Mouse (Mus musculus) splenic B cell, adult 2 months (primary cell): ENCODE measurements around the gene Ppfibp2.
A peak's percentile ranks its signal among the peaks of the same experiment; 100 is the strongest.

Source experiments
- DNase-seq: peaks from one replicate; pipeline ENCODE4 v3.0.0-alpha.2; 2011; ENCODE audit warnings: low read depth, low spot score
- H3K27me3 ChIP-seq: 2 replicates; pipeline ENCODE4 v1.6.1; 2012; ENCODE audit warnings: mild to moderate bottlenecking, low read length, moderate library complexity, mixed read lengths; ENCODE audit not compliant: control insufficient read depth, poor library complexity, insufficient read depth, severe bottlenecking
- H3K36me3 ChIP-seq: 2 replicates; pipeline ENCODE4 v1.6.1; 2012; ENCODE audit warnings: mild to moderate bottlenecking, low read length, moderate library complexity, mixed read lengths; ENCODE audit not compliant: control insufficient read depth, poor library complexity, insufficient read depth, severe bottlenecking

Gene Ppfibp2

DNA sequence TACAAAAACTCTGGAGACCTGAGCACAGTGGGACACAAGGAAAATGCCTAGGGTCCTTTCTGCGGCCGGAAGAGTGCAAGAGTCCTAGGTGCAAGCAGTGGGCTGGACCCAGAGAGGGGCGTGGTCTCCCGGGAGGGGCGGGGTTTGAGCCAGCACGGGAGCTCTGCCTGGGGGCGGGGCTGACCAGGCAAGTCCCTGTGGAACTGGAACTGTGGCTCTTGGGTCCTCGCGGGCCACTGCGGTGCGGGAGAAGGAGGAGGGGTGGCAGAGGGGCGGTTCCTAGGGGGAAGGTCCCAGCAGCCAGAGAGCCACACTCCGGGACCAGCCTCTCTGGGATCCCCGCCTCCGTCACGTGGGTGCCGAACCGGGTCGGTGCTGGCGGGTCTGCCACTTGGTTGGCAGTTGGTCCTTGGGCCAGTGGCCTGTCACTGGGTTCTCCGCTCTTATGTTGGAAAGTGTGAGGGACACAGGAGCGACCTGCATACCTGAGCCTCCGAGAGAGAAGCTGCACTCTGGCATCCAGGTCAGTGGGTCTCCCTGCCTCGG is at the start of gene Ppfibp2:
Gene Ppfibp2, plus strand, starts transcription at position 351 of the 546 bp plus-strand sequence.
- Histone ChIP-seq H3K36me3 (no peaks in the 10 kb centered on the region), H3K27me3 (no peaks in the 10 kb centered on the region)
- DNase-seq, result peak; percentile 89

DNA sequence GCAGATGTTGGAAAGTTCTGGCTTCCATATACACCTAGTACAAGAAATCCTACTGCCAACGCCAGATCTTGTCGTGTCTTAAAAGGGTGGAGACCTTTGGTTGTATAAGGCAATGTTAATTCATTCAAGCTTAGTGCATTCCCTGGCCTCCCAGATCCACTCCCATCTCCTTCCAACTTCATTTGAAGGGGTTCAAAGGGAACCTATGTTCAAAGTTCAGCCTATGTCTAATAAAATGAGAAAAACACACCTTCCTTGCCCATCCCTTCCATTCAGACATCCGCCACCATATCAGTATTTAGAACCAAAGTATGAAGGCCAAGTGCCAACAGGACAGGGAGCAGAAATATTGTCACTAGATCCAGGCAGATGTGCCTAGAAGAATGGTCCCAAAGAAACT is 47.1 kb upstream of the Ppfibp2 start:
- no peak for DNase-seq
- no peaks in the 10 kb centered on the region for H3K36me3 ChIP-seq
- H3K27me3 ChIP-seq, result no peaks in the 10 kb centered on the region

DNA sequence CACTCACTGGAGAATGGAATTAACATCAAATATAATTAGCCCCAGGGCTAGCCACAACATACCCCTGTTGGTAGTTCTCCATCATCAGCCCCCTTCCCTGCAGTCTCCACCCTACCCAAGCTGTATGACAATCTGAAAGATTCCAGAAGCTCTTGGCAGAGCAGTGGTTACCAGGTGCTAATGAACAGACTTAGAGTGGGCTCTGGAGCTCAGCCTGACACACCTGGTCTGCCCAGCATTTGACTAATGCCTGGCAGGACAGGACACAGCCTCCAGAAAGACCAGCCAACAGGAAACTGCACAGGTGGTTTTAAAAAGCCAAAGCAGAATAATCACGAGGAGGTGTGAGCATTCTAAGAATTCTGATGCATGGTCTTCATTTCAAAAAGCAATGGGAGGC is 41.5 kb upstream of the Ppfibp2 start:
- Histone ChIP-seq H3K36me3 (no peaks in the 10 kb centered on the region), H3K27me3 (no peaks in the 10 kb centered on the region)
- DNase-seq, result no peak

DNA sequence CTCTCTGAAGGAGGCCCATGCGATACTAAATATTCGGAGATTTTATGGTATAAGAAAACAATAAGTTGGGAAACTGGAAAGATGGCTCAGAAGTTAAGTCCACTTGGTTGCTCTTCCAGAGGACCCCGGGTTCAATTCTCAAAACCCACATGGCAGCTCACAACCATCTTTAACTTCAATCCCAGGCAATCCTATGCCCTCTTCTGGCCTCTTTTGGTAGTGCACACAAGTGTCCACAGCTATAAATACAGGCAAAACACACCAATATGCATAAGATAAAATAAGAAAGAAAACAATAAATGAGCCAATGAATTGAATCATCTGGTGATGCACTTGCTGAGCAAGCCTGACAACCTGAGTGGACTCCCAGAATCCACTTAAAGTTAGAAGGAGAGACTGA is 39.1 kb upstream of the Ppfibp2 start:
- no peaks in the 10 kb centered on the region for H3K36me3 ChIP-seq
- no peaks in the 10 kb centered on the region for H3K27me3 ChIP-seq
- DNase-seq, result peak; percentile 25

DNA sequence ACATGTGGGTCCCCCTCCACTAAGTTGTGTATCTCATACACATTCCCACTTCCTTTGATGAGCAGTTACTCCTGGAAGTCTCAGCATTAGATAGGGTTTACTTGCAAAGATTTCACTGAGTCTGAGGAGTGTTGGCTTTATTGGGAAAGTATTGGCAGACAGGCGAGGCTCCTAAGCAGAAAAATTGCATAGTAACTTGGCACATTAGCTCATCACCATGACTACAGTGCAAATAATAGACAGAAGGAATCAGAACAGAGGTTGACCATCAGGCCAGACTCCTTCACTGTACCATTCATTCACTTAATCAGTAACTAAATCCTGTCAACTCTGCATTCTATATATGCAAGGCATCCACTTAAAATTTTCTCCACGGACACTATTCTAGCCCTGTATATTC is 34.3 kb upstream of the Ppfibp2 start:
- no peaks in the 10 kb centered on the region for H3K27me3 ChIP-seq
- DNase-seq, result no peak
- no peaks in the 10 kb centered on the region for H3K36me3 ChIP-seq

DNA sequence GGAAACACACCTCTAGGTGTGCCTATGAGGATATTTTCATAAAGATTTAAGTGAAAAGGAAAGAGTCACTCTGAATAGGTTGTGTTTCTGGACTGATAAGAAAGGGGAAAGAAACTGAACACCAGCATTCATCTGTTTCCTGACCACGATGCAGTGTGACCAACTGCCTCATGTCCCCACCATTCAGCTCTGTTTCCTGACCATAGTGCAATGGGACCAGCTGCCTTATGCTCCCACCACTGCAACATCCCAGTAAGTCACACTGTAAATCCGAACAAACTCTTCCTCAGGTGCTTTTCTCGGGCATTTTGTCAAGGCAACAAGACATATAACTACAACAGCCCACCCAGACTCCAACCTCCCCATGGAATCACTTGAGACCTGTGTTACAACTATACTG is 33.4 kb upstream of the Ppfibp2 start:
- Histone ChIP-seq H3K36me3 (no peaks in the 10 kb centered on the region), H3K27me3 (no peaks in the 10 kb centered on the region)
- no peak for DNase-seq

DNA sequence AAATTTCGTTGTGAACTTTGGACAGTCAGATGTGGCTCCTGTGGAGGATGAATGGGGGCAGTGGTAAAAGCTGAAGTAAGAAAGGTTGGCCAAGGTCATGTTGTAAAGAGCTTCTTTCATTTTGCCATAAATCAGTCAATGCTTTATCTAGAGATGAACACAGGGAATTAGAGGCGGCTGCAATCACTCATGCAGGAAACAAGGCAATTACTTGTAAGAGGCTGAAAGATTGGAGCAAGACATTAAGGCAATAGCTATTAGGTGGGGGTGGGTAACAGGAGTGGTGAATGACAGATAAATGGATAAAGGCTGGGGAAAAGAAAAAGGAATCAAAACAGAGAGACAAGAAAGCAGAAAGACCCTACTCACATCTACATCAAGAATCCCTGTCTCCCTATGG is 31.3 kb upstream of the Ppfibp2 start:
- no peaks in the 10 kb centered on the region for H3K36me3 ChIP-seq
- no peaks in the 10 kb centered on the region for H3K27me3 ChIP-seq
- DNase-seq, result no peak

DNA sequence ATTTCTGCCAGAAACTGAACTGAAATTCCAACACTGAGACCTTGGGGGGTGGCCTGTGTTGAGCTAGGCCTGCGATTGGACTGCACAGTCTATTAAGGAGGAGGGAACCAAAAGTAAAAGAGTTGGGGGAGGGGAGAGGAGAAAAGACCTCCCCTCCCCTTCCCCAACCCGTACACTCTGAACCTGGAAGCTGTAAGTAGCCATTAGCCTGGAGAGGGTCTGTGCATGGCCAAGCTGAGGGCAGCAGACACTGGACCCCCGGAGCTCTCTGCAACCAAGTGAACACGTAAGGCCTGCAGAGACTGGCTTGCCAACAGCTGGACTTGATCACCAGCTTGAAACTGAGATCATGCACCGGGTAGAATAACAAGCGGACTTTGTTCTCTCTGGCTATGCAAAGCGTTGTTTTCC is 27.7 kb upstream of the Ppfibp2 start, which contains the start of gene Olfml1:
Gene Olfml1, plus strand, starts transcription at position 186 of the 411 bp plus-strand sequence.
- H3K27me3 ChIP-seq, result no peaks in the 10 kb centered on the region
- no peak for DNase-seq
- no peaks in the 10 kb centered on the region for H3K36me3 ChIP-seq

DNA sequence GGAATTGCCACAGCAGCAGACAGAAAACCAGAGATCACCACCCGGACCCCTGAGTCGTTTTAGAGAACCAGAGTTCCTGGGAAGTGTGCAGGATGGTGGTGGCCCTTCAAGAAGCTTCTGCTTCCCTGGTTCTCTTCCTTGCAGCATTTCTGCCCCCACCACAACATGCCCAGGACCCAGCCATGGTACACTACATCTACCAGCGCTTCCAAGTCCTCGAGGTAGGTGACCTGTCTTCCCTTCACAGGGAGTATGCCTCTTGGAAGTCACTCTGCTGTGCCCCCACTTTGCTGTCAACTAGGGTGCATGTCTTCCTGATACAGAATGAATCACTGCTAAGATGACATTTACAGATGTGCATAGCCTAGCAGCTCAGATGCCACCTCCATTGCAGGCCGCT is 27.3 kb upstream of the Ppfibp2 start:
- no peaks in the 10 kb centered on the region for H3K27me3 ChIP-seq
- no peaks in the 10 kb centered on the region for H3K36me3 ChIP-seq
- no peak for DNase-seq

DNA sequence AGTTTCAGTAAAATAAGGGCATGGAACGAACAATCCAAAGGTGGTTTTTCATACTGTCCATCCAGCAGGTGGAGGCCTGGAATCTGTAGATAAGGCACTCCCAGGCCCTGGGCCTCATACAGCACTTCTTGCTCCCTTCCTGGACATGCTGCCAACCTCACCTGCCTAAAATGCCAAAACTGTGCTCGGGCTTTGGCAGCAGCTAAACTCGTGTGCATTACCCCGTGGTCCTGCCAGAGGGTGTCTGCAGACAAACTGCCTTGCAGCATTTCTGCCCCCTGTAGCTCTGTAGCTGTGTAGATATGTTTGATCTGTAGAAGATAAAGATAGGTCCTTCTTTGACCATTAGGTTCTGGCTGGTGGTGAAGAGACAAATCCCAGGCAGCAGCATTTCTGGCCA is 26.0 kb upstream of the Ppfibp2 start:
- H3K36me3 ChIP-seq, result no peaks in the 10 kb centered on the region
- no peaks in the 10 kb centered on the region for H3K27me3 ChIP-seq
- DNase-seq, result no peak

DNA sequence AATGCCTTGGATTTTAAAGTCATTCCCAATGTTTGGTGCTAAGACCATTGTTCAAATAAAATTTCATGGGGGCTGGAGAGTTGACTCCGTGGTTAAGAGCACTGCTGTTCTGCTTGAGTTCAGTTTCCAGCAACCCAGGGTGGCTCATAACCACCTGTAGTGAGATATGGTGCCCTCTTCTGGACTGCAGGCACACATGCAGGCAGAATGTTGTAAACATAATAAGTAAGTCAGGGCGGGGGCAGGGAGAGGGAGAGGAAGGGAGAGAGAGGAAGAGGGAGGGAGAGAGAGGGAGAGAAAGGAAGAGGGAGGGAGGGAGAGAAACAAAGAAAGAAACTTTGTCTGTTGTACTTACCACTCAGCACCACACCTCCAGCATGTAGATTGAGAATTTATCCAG is 21.2 kb upstream of the Ppfibp2 start:
- no peaks in the 10 kb centered on the region for H3K27me3 ChIP-seq

DNA sequence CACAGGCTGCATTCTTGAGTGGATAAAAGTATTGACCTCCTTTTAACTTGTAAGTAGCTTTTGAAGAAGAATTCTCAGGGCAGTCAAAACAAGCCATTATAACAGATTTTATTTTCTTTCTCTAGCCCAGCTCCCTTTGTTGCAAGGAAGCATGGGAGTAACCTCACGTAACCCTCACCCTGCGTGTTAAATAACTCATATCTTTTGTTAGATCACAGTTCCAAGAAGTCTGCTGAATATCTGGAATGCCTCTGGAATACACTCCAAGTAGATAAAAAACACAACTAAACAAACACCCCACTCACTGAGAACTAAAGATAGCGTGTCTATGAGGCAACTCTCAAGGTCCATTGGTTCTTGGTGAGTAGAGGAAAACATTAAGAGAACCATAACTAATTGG is 20.7 kb upstream of the Ppfibp2 start:
- H3K27me3 ChIP-seq, result no peaks in the 10 kb centered on the region
- no peaks in the 10 kb centered on the region for H3K36me3 ChIP-seq
- no peak for DNase-seq

More for the DNA sequence above, 21.2 kb upstream of the Ppfibp2 start:
- H3K36me3 ChIP-seq, result no peaks in the 10 kb centered on the region
- DNase-seq, result peak; percentile 36

DNA sequence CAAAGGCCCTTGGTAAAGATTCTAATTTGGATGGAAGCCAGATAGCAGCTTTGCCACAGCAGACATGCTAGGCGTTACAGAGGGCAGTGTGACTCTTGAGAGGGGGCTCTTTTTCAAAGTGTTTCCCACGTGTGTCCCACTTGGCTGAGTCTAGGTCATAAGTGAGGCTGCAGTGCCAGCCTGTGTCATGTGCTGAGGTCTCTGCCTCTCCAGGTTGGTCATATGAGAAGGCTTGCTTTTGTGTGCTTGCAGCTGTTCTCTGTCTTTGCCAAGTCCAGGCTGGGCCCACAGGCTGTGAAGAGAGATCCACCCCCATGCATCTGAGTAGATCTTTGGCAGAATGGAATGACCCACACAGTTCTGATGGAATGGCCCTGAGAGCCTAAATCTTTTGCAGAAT is 2.4 kb upstream of the Ppfibp2 start:
- Histone ChIP-seq H3K36me3 (no peaks in the 10 kb centered on the region), H3K27me3 (no peaks in the 10 kb centered on the region)
- DNase-seq, result peak; percentile 30

DNA sequence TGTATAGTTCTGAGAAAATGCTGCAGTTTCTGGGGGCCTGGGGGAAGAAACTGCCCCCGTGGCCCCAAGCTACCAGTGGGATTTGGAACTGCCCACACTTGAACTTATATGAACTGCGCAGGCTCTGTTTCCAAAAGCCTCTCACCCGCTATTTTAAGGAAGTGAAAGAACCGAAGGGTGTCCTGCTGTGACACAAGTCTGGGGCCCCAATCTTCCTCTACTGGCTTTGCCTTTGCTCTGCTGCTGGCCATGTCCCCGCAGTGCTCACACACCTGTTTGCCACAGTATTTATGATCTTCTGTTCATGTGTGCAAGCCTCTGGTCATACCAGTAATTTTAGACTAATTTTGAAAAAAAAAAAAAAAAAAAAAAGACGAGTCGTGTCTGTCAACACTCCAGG is 1.1 kb upstream of the Ppfibp2 start:
- Histone ChIP-seq H3K27me3 (no peaks in the 10 kb centered on the region), H3K36me3 (no peaks in the 10 kb centered on the region)
- DNase-seq, result peak; percentile 83

DNA sequence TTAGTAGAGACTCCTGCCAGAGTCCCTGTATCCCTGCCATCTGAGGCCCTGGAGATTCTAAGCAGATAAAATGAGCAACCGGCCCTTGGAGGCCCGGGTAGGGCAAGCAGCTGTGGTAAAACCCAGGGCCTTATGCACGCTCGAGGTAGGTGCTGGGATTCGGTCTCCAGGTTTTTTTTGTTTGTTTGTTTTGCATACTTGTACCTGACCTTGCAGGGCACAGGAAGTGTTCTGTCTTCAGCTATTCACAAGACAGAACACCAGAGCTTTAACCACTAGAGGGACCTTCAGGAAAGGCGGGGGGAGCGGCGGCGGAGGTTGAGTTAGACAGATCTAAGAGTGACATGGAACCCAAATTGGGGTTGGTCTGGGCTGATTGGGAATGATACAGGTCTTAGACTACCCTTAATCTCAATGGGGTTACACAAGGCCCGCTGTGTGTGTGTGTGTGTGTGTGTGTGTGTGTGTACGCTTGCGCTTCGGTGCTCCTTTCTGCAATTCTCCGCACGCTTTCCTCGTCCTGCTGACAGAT is 616 bp upstream of the Ppfibp2 start:
- Histone ChIP-seq H3K27me3 (no peaks in the 10 kb centered on the region), H3K36me3 (no peaks in the 10 kb centered on the region)
- DNase-seq, result peak; percentile 79

DNA sequence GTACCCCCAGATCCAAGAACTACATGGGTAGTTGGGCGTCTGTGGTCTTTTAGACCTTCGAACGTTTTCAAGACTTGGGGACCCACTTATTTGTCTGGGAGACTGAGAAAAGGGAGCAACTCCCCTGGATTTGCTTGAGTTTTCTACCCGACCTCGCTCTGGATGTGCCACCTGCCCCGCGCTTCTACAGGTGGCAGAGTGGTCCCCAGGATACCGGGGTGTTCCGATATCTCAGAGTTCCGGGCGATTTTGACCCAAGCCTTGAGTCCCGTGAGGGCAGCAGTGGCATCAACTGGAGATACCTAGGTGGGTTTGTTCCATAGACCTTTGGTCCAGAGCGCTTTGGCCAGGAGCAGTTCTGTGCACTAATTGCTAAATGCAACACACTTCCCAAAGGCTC is 419 bp downstream of the Ppfibp2 start:
- DNase-seq, result no peak
- H3K27me3 ChIP-seq, result no peaks in the 10 kb centered on the region

More for the DNA sequence above, 419 bp downstream of the Ppfibp2 start:
- no peaks in the 10 kb centered on the region for H3K36me3 ChIP-seq
